ENCODE assay signal across 9 mouse cellular contexts in genomic region chr2:179093996-179094395, GRCm38 (mm10).
DNase-seq lines count a peak whose midpoint lies in the region; ATAC-seq and TF ChIP-seq lines count a peak whose summit lies in the region.
"Had no signal": no experiment of that assay in that cellular context is flagged by ENCODE, and none has a peak within 500 bp of the region (broad histone marks: within the 10 kb centered on the region; RNA-seq: fewer than 3 reads in every experiment).

No protein-coding gene starts in this region.

- no peak for TF ChIP-seq CTCF in kidney, adult 2 months (conservative IDR thresholded peaks at IDR 0.05; ENCODE audit: insufficient read depth, insufficient read length, low read depth, low read length)

- H3K9me3 ChIP-seq in forebrain, embryonic 11.5 days (ENCODE audit: control insufficient read depth, low read length): no peaks in the 10 kb centered on the region
- H3K9me3 ChIP-seq in midbrain, embryonic 10.5 days (replicated peaks): no peaks in the 10 kb centered on the region

- H3K4me1 ChIP-seq in forebrain, embryonic 11.5 days (replicated peaks; ENCODE audit: control insufficient read depth, insufficient read depth, low read length): 0 out of 2 replicates have a peak, but pooled peaks cover 3% of the 10 kb centered on the region
- H3K4me1 ChIP-seq in kidney, adult 2 months (ENCODE audit: control insufficient read depth, insufficient read depth, low read length): no peaks in the 10 kb centered on the region
- H3K4me1 ChIP-seq in midbrain, embryonic 10.5 days: peaks cover 29% of the 10 kb centered on the region

- peak; percentile 87 for ATAC-seq in forebrain, embryonic 11.5 days (replicated peaks; ENCODE audit: low FRiP score)

- H3K4me3 ChIP-seq in forebrain, embryonic 11.5 days (ENCODE audit: low read depth, low read length): no peak overlapping the region
- no peak overlapping the region for H3K4me3 ChIP-seq in kidney, adult 2 months (ENCODE audit: insufficient read depth, low read depth, low read length)
- no peak overlapping the region for H3K4me3 ChIP-seq in midbrain, embryonic 10.5 days

- H3K27ac ChIP-seq in forebrain, embryonic 11.5 days (ENCODE audit: low read depth, low read length): no peak overlapping the region
- no peak overlapping the region for H3K27ac ChIP-seq in kidney, adult 2 months (ENCODE audit: insufficient read depth, low read depth, low read length)
- peak overlapping the region; percentile 42 for H3K27ac ChIP-seq in midbrain, embryonic 10.5 days (replicated peaks)

- peak; percentile 60 for DNase-seq in Muller cell, postnatal 12 days (ENCODE audit: inconsistent ontology term)
- peak; percentile 61 for DNase-seq in forebrain, embryonic 11.5 days (ENCODE audit: low spot score)
- DNase-seq in kidney, adult 2 months: peak; percentile 22
- DNase-seq in midbrain, embryonic 10.5 days (ENCODE audit: low spot score): peak; percentile 28
- no peak for DNase-seq in lung, postnatal 10 days
- DNase-seq in spleen, postnatal 14 days (ENCODE audit: low spot score in 2 of 2): no peak
- DNase-seq in cerebellum, adult 9-10 months: no peak
- DNase-seq: heart, postnatal 4 days had no signal

- no peak for TF ChIP-seq POLR2A in kidney, adult 2 months (IDR thresholded peaks at IDR 0.05; ENCODE audit: low read depth, low read length)

- no peaks in the 10 kb centered on the region for H3K27me3 ChIP-seq in forebrain, embryonic 11.5 days (ENCODE audit: control insufficient read depth, insufficient read depth, low read length)
- no peaks in the 10 kb centered on the region for H3K27me3 ChIP-seq in kidney, adult 2 months (replicated peaks; ENCODE audit: control insufficient read depth, insufficient read depth, low read length)
- H3K27me3 ChIP-seq in midbrain, embryonic 10.5 days (ENCODE audit: low read depth, poor library complexity, severe bottlenecking): no peaks in the 10 kb centered on the region

- no peak overlapping the region for H3K9ac ChIP-seq in forebrain, embryonic 11.5 days (ENCODE audit: low read length)

- WGBS in forebrain, embryonic 11.5 days: 46% methylated on average over 11 of the region's 11 CpGs
- 31% methylated on average over 11 of the region's 11 CpGs for WGBS in kidney, adult 2 months
- WGBS in midbrain, embryonic 10.5 days: 50% methylated on average over 11 of the region's 11 CpGs

- H3K36me3 ChIP-seq in forebrain, embryonic 11.5 days (ENCODE audit: control insufficient read depth, insufficient read depth, low read length): no peaks in the 10 kb centered on the region
- no peaks in the 10 kb centered on the region for H3K36me3 ChIP-seq in kidney, adult 2 months (ENCODE audit: control insufficient read depth, insufficient read depth, low read length)
- H3K36me3 ChIP-seq in midbrain, embryonic 10.5 days: no peaks in the 10 kb centered on the region

- no peak overlapping the region for H3K4me2 ChIP-seq in forebrain, embryonic 11.5 days (ENCODE audit: low read depth, low read length, severe bottlenecking)
- H3K4me2 ChIP-seq: liver, embryonic 11.5 days had no signal

Comparison
In these comparisons a context has a peak if more than half of its experiments do, and no peak if none do; other contexts are left out.
1. DNase-seq: peak in Muller cell, postnatal 12 days (single experiment), forebrain, embryonic 11.5 days (single experiment), kidney, adult 2 months (single experiment) and midbrain, embryonic 10.5 days (single experiment); none in lung, postnatal 10 days (single experiment), spleen, postnatal 14 days (0 of 2) and cerebellum, adult 9-10 months (single experiment).